Mouse (Mus musculus): ENCODE data around the gene Tdgf1. TPM values are rescaled to one million over a fixed set of nuclear protein-coding genes. Genes with fewer than 3 reads are reported as not detected.

Tdgf1 gene
- polyA plus RNA-seq, 1 experiment from 2014 or later, result 0.45 TPM

GRCm38 (mm10) chr9:110979411-110979810 lies 33.5 kb upstream of the Tdgf1 start:
- Histone ChIP-seq H3K9ac (no peak overlapping the region), H3K4me2 (replicated peaks) (no peak overlapping the region), H3K9me3 (replicated peaks) (no peaks in the 10 kb centered on the region), H3K27ac (replicated peaks) (no peak overlapping the region), H3K4me3 (replicated peaks) (no peak overlapping the region), H3K4me1 (no peaks in the 10 kb centered on the region), H3K27me3 (no peaks in the 10 kb centered on the region), H3K36me3 (no peaks in the 10 kb centered on the region)
- ATAC-seq (ENCODE audit: insufficient number of reproducible peaks, low FRiP score, low TSS enrichment, low read depth), result no peak
- 89% methylated on average over 11 of the region's 11 CpGs for WGBS

GRCm38 (mm10) chr9:110965910-110966231 lies 19.9 kb upstream of the Tdgf1 start:
- 38% methylated on average over 2 of the region's 2 CpGs for WGBS

DNA sequence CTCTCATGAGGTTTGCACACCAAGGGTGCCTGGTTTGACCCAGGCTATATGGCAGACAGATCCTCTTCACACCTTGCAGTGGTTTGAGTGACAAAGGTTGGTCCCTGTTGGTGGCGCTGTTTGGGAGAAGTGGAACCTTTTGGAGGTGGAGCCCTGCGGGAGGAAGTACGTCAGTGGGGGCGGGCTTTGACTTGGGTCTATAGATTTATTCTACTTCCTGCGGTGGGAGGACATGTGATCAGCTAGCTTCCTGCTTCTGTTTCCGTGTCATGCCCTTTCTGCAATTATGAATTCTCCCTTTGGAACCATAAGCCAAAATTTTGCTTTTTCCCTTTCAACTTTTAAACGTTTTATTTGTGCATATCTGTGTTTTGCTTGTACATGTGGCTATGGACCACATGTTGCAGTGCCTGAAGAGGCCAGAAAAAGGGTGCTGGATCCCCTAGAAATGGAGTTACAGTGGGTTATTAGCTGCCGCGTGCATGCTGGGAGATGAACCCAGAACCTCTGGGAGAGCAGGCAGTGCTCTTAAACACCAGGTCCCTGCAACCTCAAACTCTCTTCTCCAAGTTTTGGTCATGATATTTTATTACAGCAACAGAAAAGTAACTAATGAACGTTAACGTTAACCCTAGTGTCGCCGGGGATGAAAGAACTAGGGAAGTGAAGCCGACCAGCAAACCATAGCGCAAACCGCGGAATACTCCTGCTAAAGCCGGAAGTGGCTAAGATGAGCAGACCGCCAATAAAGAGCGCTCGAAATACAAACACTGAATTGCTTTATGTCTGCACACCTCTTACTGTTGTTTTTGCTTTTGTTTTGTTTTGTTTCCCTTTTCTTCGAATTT lies 19.3 kb upstream of the Tdgf1 start:
- H3K27me3 ChIP-seq, result no peaks in the 10 kb centered on the region
- no peaks in the 10 kb centered on the region for H3K4me1 ChIP-seq
- ATAC-seq (ENCODE audit: insufficient number of reproducible peaks, low FRiP score, low TSS enrichment, low read depth), result no peak
- no peak overlapping the region for H3K9ac ChIP-seq
- H3K27ac ChIP-seq (replicated peaks), result no peak overlapping the region
- H3K9me3 ChIP-seq (replicated peaks), result no peaks in the 10 kb centered on the region
- H3K4me3 ChIP-seq (replicated peaks), result no peak overlapping the region
- H3K36me3 ChIP-seq, result no peaks in the 10 kb centered on the region
- no peak overlapping the region for H3K4me2 ChIP-seq (replicated peaks)
- 83% methylated on average over 22 of the region's 22 CpGs for WGBS

More at GRCm38 (mm10) chr9:110965910-110966231, 19.9 kb upstream of the Tdgf1 start:
- Histone ChIP-seq H3K4me3 (replicated peaks) (no peak overlapping the region), H3K4me1 (no peaks in the 10 kb centered on the region), H3K36me3 (no peaks in the 10 kb centered on the region), H3K27me3 (no peaks in the 10 kb centered on the region), H3K9me3 (replicated peaks) (no peaks in the 10 kb centered on the region), H3K27ac (replicated peaks) (no peak overlapping the region), H3K9ac (no peak overlapping the region), H3K4me2 (replicated peaks) (no peak overlapping the region)
- ATAC-seq (ENCODE audit: insufficient number of reproducible peaks, low FRiP score, low TSS enrichment, low read depth), result no peak

GRCm38 (mm10) chr9:110963566-110964115 lies 17.7 kb upstream of the Tdgf1 start:
- 89% methylated on average over 8 of the region's 8 CpGs for WGBS
- H3K27ac ChIP-seq (replicated peaks), result no peak overlapping the region
- H3K9me3 ChIP-seq (replicated peaks), result no peaks in the 10 kb centered on the region

DNA sequence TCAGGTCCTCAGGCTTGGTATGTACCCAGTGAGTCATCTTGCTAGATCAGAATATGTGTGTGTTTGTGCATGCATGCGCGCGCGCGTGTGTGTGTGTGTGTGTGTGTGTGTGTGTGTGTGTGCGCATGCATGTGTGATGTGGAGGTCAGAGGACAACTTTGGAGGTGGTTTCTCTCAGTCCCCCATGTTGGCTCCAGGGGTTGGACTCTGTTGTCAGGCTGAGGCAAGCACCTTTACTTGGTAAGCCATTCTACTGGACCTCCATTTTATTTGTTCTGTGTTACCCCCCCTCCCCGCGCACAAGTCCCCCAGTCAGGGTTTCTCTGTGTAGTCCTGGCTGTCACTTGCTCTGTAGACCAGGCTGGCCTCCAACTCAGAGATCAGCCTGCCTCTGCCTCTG lies 15.4 kb upstream of the Tdgf1 start:
- no peak overlapping the region for H3K27ac ChIP-seq (replicated peaks)
- no peak overlapping the region for H3K9ac ChIP-seq
- H3K9me3 ChIP-seq (replicated peaks), result no peaks in the 10 kb centered on the region
- H3K27me3 ChIP-seq, result no peaks in the 10 kb centered on the region
- H3K4me3 ChIP-seq (replicated peaks), result no peak overlapping the region
- no peaks in the 10 kb centered on the region for H3K36me3 ChIP-seq
- ATAC-seq (ENCODE audit: insufficient number of reproducible peaks, low FRiP score, low TSS enrichment, low read depth), result no peak
- no peak overlapping the region for H3K4me2 ChIP-seq (replicated peaks)
- 98% methylated on average over 8 of the region's 8 CpGs for WGBS
- no peaks in the 10 kb centered on the region for H3K4me1 ChIP-seq

More at GRCm38 (mm10) chr9:110963566-110964115, 17.7 kb upstream of the Tdgf1 start:
- H3K4me3 ChIP-seq (replicated peaks), result no peak overlapping the region
- H3K9ac ChIP-seq, result no peak overlapping the region
- H3K36me3 ChIP-seq, result no peaks in the 10 kb centered on the region
- no peaks in the 10 kb centered on the region for H3K4me1 ChIP-seq
- no peak for ATAC-seq (ENCODE audit: insufficient number of reproducible peaks, low FRiP score, low TSS enrichment, low read depth)
- H3K27me3 ChIP-seq, result no peaks in the 10 kb centered on the region
- H3K4me2 ChIP-seq (replicated peaks), result no peak overlapping the region

- Histone ChIP-seq H3K36me3 (no peaks in the 10 kb centered on the region), H3K4me2 (replicated peaks) (no peak overlapping the region)
- no peak for ATAC-seq (ENCODE audit: insufficient number of reproducible peaks, low FRiP score, low TSS enrichment, low read depth)
Measured at GRCm38 (mm10) chr9:110960230-110961149, 14.5 kb upstream of the Tdgf1 start.

DNA sequence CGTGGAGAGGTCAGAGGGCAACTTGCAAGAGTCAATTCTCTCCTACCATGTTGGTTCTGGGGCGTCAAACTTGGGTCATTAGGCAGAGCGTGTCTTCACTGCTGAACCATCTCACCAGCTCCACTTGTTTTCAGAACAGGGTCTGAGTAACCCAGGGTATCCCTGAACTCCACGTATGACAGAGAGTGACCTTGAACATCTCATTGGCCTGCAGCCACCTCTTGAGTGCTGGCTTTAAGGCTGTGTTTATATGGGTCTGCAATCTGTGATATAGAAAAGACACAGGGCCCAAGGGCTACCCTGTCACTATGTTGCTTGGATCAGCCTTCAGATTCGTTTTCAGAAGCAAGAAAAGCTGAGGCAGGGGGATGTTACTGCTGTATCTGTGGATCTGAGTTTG lies 13.7 kb upstream of the Tdgf1 start:
- no peak overlapping the region for H3K27ac ChIP-seq (replicated peaks)
- ATAC-seq (ENCODE audit: insufficient number of reproducible peaks, low FRiP score, low TSS enrichment, low read depth), result no peak
- WGBS, result 82% methylated on average over 5 of the region's 5 CpGs

More at GRCm38 (mm10) chr9:110960230-110961149, 14.5 kb upstream of the Tdgf1 start:
- no peak overlapping the region for H3K9ac ChIP-seq
- H3K27ac ChIP-seq (replicated peaks), result no peak overlapping the region
- 81% methylated on average over 13 of the region's 13 CpGs for WGBS
- H3K4me3 ChIP-seq (replicated peaks), result no peak overlapping the region
- H3K4me1 ChIP-seq, result no peaks in the 10 kb centered on the region
- no peaks in the 10 kb centered on the region for H3K9me3 ChIP-seq (replicated peaks)
- H3K27me3 ChIP-seq, result peaks cover 6% of the 10 kb centered on the region

GRCm38 (mm10) chr9:110955962-110956361 lies 10.0 kb upstream of the Tdgf1 start:
- peaks cover 12% of the 10 kb centered on the region for H3K4me1 ChIP-seq
- no peak for ATAC-seq (ENCODE audit: insufficient number of reproducible peaks, low FRiP score, low TSS enrichment, low read depth)
- H3K9ac ChIP-seq, result no peak overlapping the region
- H3K9me3 ChIP-seq (replicated peaks), result no peaks in the 10 kb centered on the region
- H3K36me3 ChIP-seq, result no peaks in the 10 kb centered on the region
- H3K4me3 ChIP-seq (replicated peaks), result no peak overlapping the region
- H3K27me3 ChIP-seq, result peaks cover 33% of the 10 kb centered on the region
- H3K4me2 ChIP-seq (replicated peaks), result no peak overlapping the region
- no peak overlapping the region for H3K27ac ChIP-seq (replicated peaks)
- 71% methylated on average over 6 of the region's 6 CpGs for WGBS

More for the DNA sequence above, 13.7 kb upstream of the Tdgf1 start:
- Histone ChIP-seq H3K9me3 (replicated peaks) (no peaks in the 10 kb centered on the region), H3K4me3 (replicated peaks) (no peak overlapping the region), H3K36me3 (no peaks in the 10 kb centered on the region), H3K4me1 (no peaks in the 10 kb centered on the region), H3K9ac (no peak overlapping the region), H3K27me3 (peaks cover 14% of the 10 kb centered on the region), H3K4me2 (replicated peaks) (no peak overlapping the region)

DNA sequence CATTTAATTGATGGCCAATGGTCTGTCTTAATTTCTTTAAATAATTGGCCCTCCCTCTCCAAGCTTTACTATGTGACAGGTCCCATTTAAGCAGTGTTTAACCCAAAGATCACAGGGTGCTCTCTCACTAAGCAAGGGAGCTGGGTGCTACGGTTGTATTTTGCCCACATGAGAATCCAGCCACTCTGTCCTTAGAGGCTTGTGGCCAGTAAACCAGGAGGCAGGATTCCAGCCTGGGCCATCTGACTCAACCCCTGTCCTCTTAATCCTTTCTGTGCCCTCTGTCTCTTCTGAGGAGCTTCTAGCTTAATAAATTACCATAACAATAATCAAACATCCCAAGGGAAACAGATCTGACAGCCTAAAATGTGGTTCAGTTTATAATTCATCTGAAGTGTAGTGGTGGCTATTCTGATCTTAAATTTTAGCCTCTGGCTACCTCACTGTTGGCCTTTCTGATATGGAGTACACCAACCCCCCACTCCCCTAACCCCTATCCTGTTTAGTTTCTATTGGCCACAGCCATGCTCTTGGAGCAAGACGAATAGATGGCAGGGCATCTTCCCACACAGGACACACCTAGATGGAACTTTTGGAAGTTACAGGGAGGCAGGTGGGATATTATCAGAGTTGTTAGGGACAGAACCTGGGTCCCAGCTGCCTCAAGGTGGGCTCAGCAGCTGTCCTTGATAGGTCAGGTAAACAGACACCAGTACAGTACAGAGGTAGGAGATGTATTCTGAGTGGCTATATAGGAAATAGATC lies 8.9 kb upstream of the Tdgf1 start:
- H3K27me3 ChIP-seq, result peaks cover 34% of the 10 kb centered on the region
- ATAC-seq (ENCODE audit: insufficient number of reproducible peaks, low FRiP score, low TSS enrichment, low read depth), result no peak

DNA sequence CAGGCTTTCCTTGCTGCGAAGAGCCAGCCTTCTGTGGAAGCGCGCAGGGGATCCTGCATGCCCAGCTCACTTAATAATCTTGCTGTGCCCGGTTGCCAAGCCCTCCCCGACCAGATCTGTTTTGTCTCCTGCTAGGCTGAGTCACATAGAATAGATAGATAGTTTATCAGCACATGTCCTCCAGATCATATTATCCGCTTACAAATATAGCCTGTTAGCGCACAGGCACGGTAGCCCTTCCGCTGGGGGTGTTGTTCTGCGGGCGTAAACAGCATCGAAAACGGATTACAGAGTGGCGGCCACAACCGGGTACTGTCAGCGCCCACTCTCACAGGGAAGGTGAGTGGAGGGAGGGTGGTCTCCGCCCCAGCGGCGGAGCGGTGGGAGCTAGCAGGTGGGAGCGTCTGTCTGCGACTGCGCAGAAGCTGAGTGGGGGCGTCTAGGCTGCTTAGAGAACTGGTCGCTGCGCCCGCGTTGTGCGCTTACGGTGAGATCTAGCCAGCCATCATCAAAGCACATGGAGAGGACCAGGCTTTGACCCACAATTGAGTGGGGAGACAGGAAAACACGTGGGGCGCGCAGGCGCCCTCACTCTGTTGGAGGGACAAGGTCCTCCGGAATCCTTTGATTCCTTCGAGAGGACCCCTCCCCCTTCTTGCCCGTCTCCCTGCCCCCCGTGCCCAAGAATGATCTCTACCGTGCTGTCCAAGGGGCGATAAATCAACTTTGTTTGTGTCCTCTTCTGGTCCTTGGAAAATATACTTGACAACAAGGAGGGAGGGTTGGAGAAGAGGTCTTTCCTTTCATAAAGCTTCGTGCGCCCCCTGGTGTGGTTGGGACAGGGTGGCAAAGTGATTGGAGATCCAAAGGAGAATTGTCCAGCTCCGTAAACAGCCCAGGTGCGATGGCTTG lies 7.8 kb upstream of the Tdgf1 start:
- H3K36me3 ChIP-seq, result no peaks in the 10 kb centered on the region
- 2% methylated on average over 44 of the region's 44 CpGs for WGBS
- H3K4me1 ChIP-seq, result peaks cover 12% of the 10 kb centered on the region
- H3K9me3 ChIP-seq (replicated peaks), result no peaks in the 10 kb centered on the region
- H3K27ac ChIP-seq (replicated peaks), result no peak overlapping the region
- peak overlapping the region; percentile 37 for H3K9ac ChIP-seq
- peak overlapping the region; percentile 97 for H3K4me2 ChIP-seq (replicated peaks)
- peaks cover 34% of the 10 kb centered on the region for H3K27me3 ChIP-seq
- H3K4me3 ChIP-seq (replicated peaks), result peak overlapping the region; percentile 56
- ATAC-seq (ENCODE audit: insufficient number of reproducible peaks, low FRiP score, low TSS enrichment, low read depth), result peak; percentile 37; the same call in 1 of the 2 replicates

More for the DNA sequence above, 8.9 kb upstream of the Tdgf1 start:
- H3K4me1 ChIP-seq, result peaks cover 12% of the 10 kb centered on the region
- no peak overlapping the region for H3K27ac ChIP-seq (replicated peaks)
- H3K9ac ChIP-seq, result no peak overlapping the region
- no peak overlapping the region; the same call in 1 of the 2 replicates for H3K4me2 ChIP-seq (replicated peaks)
- H3K4me3 ChIP-seq (replicated peaks), result no peak overlapping the region
- no peaks in the 10 kb centered on the region for H3K9me3 ChIP-seq (replicated peaks)
- WGBS, result 42% methylated on average over 2 of the region's 2 CpGs
- H3K36me3 ChIP-seq, result no peaks in the 10 kb centered on the region

Measured in embryonic facial prominence, embryonic 15.5 days (tissue).